Mouse (Mus musculus) heart, adult 2 months (tissue): ENCODE results near the gene Mdc1. TPM values are rescaled to one million over a fixed set of nuclear protein-coding genes. Genes with fewer than 3 reads are reported as not detected.

Experiments
- DNase-seq, 2 experiments: peaks; one replicate each; pipeline ENCODE4 v3.0.0; 2021
- H3K27ac ChIP-seq: fragments of 200-600 bp; 2 replicates; pipeline ENCODE4 v1.8.1; 2022
- H3K27me3 ChIP-seq: fragments of 200-500 bp; 2 replicates; pipeline ENCODE4 v1.6.1; 2012; ENCODE audit warnings: mild to moderate bottlenecking, low read length, inconsistent platforms, mixed read lengths; ENCODE audit not compliant: control insufficient read depth, insufficient read depth
- H3K36me3 ChIP-seq: fragments of 200-500 bp; 2 replicates; pipeline ENCODE4 v1.6.1; 2012; ENCODE audit warnings: low read length, inconsistent platforms; ENCODE audit not compliant: control insufficient read depth, insufficient read depth
- H3K4me1 ChIP-seq: fragments of 200-500 bp; 2 replicates; pipeline ENCODE4 v1.6.1; 2011; ENCODE audit warnings: low read length; ENCODE audit not compliant: control insufficient read depth, insufficient read depth
- H3K4me3 ChIP-seq: fragments of 200-600 bp; 2 replicates; pipeline ENCODE4 v1.8.1; 2022
- H3K79me2 ChIP-seq: fragments of 200-500 bp; replicated peaks from 2 replicates; pipeline ENCODE4 v1.6.1; 2012; ENCODE audit warnings: mild to moderate bottlenecking, inconsistent platforms, low read length, moderate library complexity, mixed read lengths; ENCODE audit not compliant: control insufficient read depth, insufficient read depth
- H3K9ac ChIP-seq: fragments of 200-500 bp; 2 replicates; pipeline ENCODE4 v1.6.1; 2012; ENCODE audit warnings: low read depth, mild to moderate bottlenecking, control low read depth, inconsistent platforms, low read length, mixed read lengths
- CTCF ChIP-seq: fragments of 200-600 bp; IDR thresholded peaks from 2 replicates; pipeline ENCODE4 v1.8.1; 2022; ENCODE audit warnings: antibody characterized with exemption, mild to moderate bottlenecking, moderate library complexity
- EP300 ChIP-seq: fragments of 200-500 bp; IDR thresholded peaks from 2 replicates; pipeline ENCODE4 v1.6.1; 2011; ENCODE audit warnings: low read depth, low read length, control low read depth; ENCODE audit not compliant: insufficient read depth
- POLR2A ChIP-seq: fragments of 200-500 bp; IDR thresholded peaks from 2 replicates; pipeline ENCODE4 v1.6.1; 2011; ENCODE audit warnings: mild to moderate bottlenecking, low read depth, low read length, control low read depth; ENCODE audit not compliant: insufficient read depth
- WGBS: fragments of 180-500 bp; shearing (Covaris S2); methylation state at CpG from one replicate; pipeline ENCODE4 v1.1.7; 2018; 5-methylcytosine and 5-hydroxymethylcytosine counted together
- intact Hi-C: fragments of 180-260 bp; cut with DNase I; formaldehyde crosslinking; loops from one replicate; pipeline ENCODE4 v1.15.1; 2025
- polyA plus RNA-seq: library from polyadenylated mRNA; depleted of rRNA; stranded (reverse); fragments of >200 nt; gene quantifications from 2 replicates; pipeline ENCODE4 v1.2.3, GENCODE M21; 2012
- total RNA-seq, 2 experiments: library from RNA; stranded (reverse); gene quantifications; 2 replicates each; pipeline ENCODE4 v1.2.3; 2021

The Mdc1 gene
- total and polyA plus RNA-seq, 3 experiments = 4.2 to 13.3 (median 13.2) TPM

DNA sequence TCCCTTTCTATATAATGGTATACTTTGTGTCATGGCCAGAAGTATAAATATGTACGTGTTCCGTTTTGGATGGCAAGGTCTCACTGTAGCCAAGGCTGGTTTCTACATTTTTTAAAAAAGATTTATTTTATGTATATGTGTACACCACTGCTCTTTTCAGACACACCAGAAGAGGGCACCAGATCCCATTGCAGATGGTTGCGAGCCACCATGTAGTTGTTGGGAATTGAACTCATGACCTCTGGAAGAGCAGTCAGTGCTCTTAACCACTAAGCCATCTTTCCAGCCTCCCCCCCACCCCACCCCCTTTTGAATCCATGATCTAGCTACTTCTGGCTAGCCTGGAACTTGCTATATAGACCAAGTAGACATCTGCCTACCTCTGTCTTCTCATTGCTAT is 2.2 kb downstream of the Mdc1 start:
- no peak for DNase-seq
- TF ChIP-seq CTCF = peak; percentile 62
- TF ChIP-seq POLR2A = no peak
- no peak for TF ChIP-seq EP300
- H3K27ac ChIP-seq = no peak overlapping the region
- 92% methylated on average over 3 of the region's 3 CpGs for WGBS
- H3K36me3 ChIP-seq = no peaks in the 10 kb centered on the region
- H3K9ac ChIP-seq = no peak overlapping the region
- H3K4me3 ChIP-seq = no peak overlapping the region
- intact Hi-C loops = no loop called here
- H3K79me2 ChIP-seq = no peaks in the 10 kb centered on the region
- H3K27me3 ChIP-seq = no peaks in the 10 kb centered on the region
- H3K4me1 ChIP-seq = peaks cover 3% of the 10 kb centered on the region; the same call in 1 of the 2 replicates

- no peak overlapping the region for H3K9ac ChIP-seq
- H3K36me3 ChIP-seq = no peaks in the 10 kb centered on the region
- intact Hi-C loops = no loop called here
These were observed 6.8 kb downstream of the Mdc1 start for GRCm38 (mm10) chr17:35848112-35848511.

DNA sequence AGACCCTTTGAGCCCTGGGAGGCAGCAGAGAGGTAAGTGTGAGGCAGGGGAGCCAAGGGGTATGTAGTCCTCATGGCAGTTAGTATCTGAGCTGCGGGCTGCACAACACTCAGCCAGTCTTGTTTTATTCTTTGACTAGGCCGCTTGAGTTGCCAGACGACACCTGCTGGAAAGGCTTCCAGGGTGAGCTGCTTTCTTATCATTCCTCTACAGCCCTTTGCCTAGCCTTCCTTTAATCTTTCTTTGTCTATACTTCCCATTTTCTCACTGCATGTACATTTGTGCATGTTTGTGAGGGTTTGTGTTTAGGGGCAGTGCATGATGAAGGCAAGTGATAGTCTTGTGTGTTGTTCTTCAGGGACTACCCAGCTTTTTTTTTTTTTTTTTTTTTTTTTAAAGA is 9.7 kb downstream of the Mdc1 start:
- H3K27me3 ChIP-seq = no peaks in the 10 kb centered on the region
- H3K9ac ChIP-seq = no peak overlapping the region
- H3K4me3 ChIP-seq = no peak overlapping the region
- no peaks in the 10 kb centered on the region for H3K36me3 ChIP-seq
- intact Hi-C loops = no loop called here
- 89% methylated on average over 3 of the region's 3 CpGs for WGBS
- H3K4me1 ChIP-seq = no peaks in the 10 kb centered on the region
- DNase-seq = no peak
- no peak overlapping the region for H3K27ac ChIP-seq
- H3K79me2 ChIP-seq = no peaks in the 10 kb centered on the region
- no peak for TF ChIP-seq CTCF
- TF ChIP-seq EP300 = no peak
- no peak for TF ChIP-seq POLR2A

More at GRCm38 (mm10) chr17:35848112-35848511, 6.8 kb downstream of the Mdc1 start:
- no peaks in the 10 kb centered on the region for H3K27me3 ChIP-seq
- 39% methylated on average over 1 of the region's 1 CpGs for WGBS
- H3K4me3 ChIP-seq = no peak overlapping the region
- TF ChIP-seq CTCF (peak; percentile 60), POLR2A (no peak), EP300 (0 out of 2 replicates have a peak, but pooled peaks have one; percentile 34)
- no peak for DNase-seq
- H3K27ac ChIP-seq = no peak overlapping the region
- no peaks in the 10 kb centered on the region for H3K79me2 ChIP-seq
- H3K4me1 ChIP-seq = no peaks in the 10 kb centered on the region

DNA sequence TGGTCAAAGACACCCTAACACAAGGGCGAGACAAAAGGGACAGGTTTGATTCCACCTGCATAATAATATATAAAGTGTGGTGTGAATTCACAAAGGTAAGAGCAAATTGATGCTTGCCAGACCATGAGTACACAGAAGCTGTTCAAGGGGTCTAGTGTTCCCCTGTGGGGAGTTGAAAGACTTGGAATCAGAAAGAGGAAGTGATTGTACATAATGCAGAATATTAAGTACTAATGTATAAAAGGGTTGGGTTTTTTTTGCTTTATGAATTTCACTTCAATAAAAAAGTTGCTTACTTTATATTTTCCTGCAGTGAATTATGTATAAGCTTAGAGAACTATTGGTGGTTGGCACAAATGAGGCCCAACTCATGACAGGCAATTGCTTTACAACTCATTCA is 18.1 kb downstream of the Mdc1 start:
- Histone ChIP-seq H3K4me1 (peaks cover 1% of the 10 kb centered on the region; the same call in 1 of the 2 replicates), H3K9ac (no peak overlapping the region), H3K79me2 (no peaks in the 10 kb centered on the region), H3K4me3 (no peak overlapping the region), H3K27me3 (no peaks in the 10 kb centered on the region), H3K27ac (no peak overlapping the region), H3K36me3 (no peaks in the 10 kb centered on the region)
- TF ChIP-seq EP300 (no peak), CTCF (no peak), POLR2A (no peak)
- intact Hi-C loops = no loop called here
- 91% methylated on average over 1 of the region's 1 CpGs for WGBS
- DNase-seq = no peak

- Histone ChIP-seq H3K4me3 (no peak overlapping the region), H3K27me3 (no peaks in the 10 kb centered on the region), H3K36me3 (no peaks in the 10 kb centered on the region), H3K4me1 (peaks cover 5% of the 10 kb centered on the region), H3K79me2 (no peaks in the 10 kb centered on the region), H3K27ac (no peak overlapping the region), H3K9ac (no peak overlapping the region)
- no peak for DNase-seq
- TF ChIP-seq EP300 (no peak), CTCF (no peak), POLR2A (no peak)
- intact Hi-C loops = no loop called here
- WGBS = 56% methylated on average over 2 of the region's 2 CpGs
These were observed 18.5 kb downstream of the Mdc1 start for GRCm38 (mm10) chr17:35859835-35860234.

- intact Hi-C loops = loop anchor here (1.0 kb wide), 1 partner anchor 11 kb away; no protein-coding TSS in a partner anchor
- Histone ChIP-seq H3K4me3 (peak overlapping the region; percentile 99), H3K4me1 (peaks cover 7% of the 10 kb centered on the region), H3K9ac (peak overlapping the region; percentile 83; the same call in 1 of the 2 replicates), H3K36me3 (no peaks in the 10 kb centered on the region), H3K79me2 (no peaks in the 10 kb centered on the region), H3K27me3 (no peaks in the 10 kb centered on the region), H3K27ac (peak overlapping the region; percentile 88)
- no peak for TF ChIP-seq EP300
- no peak for TF ChIP-seq POLR2A
- no peak for TF ChIP-seq CTCF
- DNase-seq = no peak
- 5% methylated on average over 12 of the region's 12 CpGs for WGBS
These were observed 19.5 kb downstream of the Mdc1 start for GRCm38 (mm10) chr17:35860831-35861197.
